Mouse (Mus musculus) myocyte (in vitro differentiated cells): ENCODE results near the gene Dolpp1.

ENCODE experiments used
- CEBPB ChIP-seq: IDR thresholded peaks from 2 replicates; pipeline ENCODE4 v1.6.1; 2011; ENCODE audit warnings: mild to moderate bottlenecking, moderate library complexity; ENCODE audit not compliant: poor library complexity, insufficient read depth, severe bottlenecking
- E2F4 ChIP-seq: IDR thresholded peaks from one replicate; pipeline ENCODE4 v1.6.1; 2011; ENCODE audit warnings: mild to moderate bottlenecking, control low read depth, moderate library complexity; ENCODE audit not compliant: insufficient read depth
- MAX ChIP-seq: IDR thresholded peaks from one replicate; pipeline ENCODE4 v1.6.1; 2011; ENCODE audit warnings: low read depth, mild to moderate bottlenecking, control low read depth
- MYOG ChIP-seq, 3 experiments: IDR thresholded peaks; one replicate each; pipeline ENCODE4 v1.6.1; 2011; ENCODE audit warnings: control low read depth in 2 of 3, low read depth in 2 of 3, mild to moderate bottlenecking in 2 of 3; ENCODE audit not compliant: insufficient read length in 2 of 3, control insufficient read depth in 1 of 3, insufficient read depth in 1 of 3
- POLR2A ChIP-seq: IDR thresholded peaks from one replicate; pipeline ENCODE4 v1.6.1; 2011; ENCODE audit warnings: low read depth, mild to moderate bottlenecking, control low read depth, moderate library complexity; ENCODE audit not compliant: insufficient read length
- POLR2AphosphoS2 ChIP-seq: IDR thresholded peaks from one replicate; pipeline ENCODE4 v1.6.1; 2011; ENCODE audit warnings: low read depth, control low read depth; ENCODE audit not compliant: insufficient read length
- SRF ChIP-seq: IDR thresholded peaks from one replicate; pipeline ENCODE4 v1.6.1; 2011; ENCODE audit warnings: low read depth; ENCODE audit not compliant: control insufficient read depth, insufficient read length
- TCF12 ChIP-seq: IDR thresholded peaks from one replicate; pipeline ENCODE4 v1.6.1; 2011; ENCODE audit warnings: mild to moderate bottlenecking, control low read depth; ENCODE audit not compliant: poor library complexity, insufficient read depth, severe bottlenecking
- TCF3 ChIP-seq: IDR thresholded peaks from one replicate; pipeline ENCODE4 v1.6.1; 2011; ENCODE audit warnings: low read depth, control low read depth; ENCODE audit not compliant: insufficient read length
- USF1 ChIP-seq: IDR thresholded peaks from one replicate; pipeline ENCODE4 v1.6.1; 2011; ENCODE audit warnings: low read depth, mild to moderate bottlenecking, control low read depth, moderate library complexity

DNA sequence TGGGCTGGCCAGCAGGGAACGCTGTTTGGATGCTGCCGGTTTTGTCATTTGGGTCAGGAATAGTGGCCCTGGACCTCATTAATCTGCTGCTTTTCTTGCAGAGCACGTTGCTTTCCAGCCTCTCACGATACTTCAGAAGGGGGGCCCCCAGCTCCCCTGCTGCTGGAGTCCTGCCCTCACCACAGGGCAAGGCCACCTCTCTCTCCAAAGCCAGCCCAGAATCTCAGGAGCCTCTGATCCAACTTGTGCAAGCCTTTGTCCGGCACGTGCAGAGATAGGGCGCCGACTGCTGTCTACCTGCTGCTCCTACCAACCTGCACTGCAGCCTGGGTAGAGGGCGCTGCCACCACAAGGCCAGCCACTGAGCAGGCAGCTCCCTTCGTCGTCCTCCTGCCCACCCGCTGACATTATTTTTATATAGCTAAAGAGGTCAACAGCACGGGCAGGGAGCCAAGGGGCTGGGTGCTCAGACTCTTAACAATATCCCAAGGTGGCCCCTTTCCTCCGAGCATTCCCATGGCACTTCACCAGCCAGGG lies 48.4 kb upstream of the Dolpp1 start:
- TF ChIP-seq CEBPB (no peak), USF1 (no peak), POLR2AphosphoS2 (peak; percentile 40), MAX (no peak), E2F4 (no peak), POLR2A (no peak), MYOG (IDR thresholded peaks at IDR 0.05; ENCODE audit: control insufficient read depth in 1 of 3, insufficient read depth in 1 of 3, insufficient read length in 2 of 3, low read depth in 2 of 3) (no peak), TCF12 (no peak), SRF (no peak), TCF3 (no peak)
